Mouse (Mus musculus) kidney, adult 18-20 months (tissue): ENCODE results near the gene Rgs17.

ENCODE experiments used
- DNase-seq: peaks from one replicate; pipeline ENCODE4 v3.0.0; 2021

Rgs17 gene

GRCm38 (mm10) chr10:5823740-5824491, 98.3 kb downstream of the Rgs17 start, which contains the start of gene Mtrf1l:
Mtrf1l (minus strand) TSS chr10:5823910.
- peak; percentile 98 for DNase-seq

DNA sequence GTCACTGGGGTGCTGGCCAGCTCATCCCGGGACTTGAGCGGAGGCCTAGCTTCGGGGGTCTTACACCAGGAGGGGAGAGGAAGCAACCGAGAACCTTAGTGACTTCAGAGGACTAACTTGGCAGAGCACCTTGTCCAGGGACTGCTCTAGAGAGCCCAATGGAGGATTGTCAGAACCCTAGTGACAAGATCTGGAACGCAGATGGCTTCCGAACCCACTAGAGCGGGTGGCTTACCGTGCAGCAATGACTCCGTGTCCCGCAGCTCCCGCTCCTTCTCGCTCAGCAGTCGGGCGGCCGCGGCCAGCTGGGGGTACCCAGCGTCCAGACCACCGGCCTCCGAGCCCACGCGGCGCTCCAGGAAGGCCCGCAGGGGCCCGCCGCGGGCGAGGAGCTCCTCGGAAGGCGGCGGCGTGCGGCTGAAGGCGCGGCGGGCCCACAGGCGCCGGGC, 98.9 kb downstream of the Rgs17 start:
- DNase-seq = no peak

- DNase-seq = no peak
These were observed 103.4 kb downstream of the Rgs17 start for GRCm38 (mm10) chr10:5818772-5819171.

GRCm38 (mm10) chr10:5815968-5816367, 106.2 kb downstream of the Rgs17 start:
- DNase-seq = no peak

GRCm38 (mm10) chr10:5813724-5814123, 108.5 kb downstream of the Rgs17 start:
- no peak for DNase-seq

DNA sequence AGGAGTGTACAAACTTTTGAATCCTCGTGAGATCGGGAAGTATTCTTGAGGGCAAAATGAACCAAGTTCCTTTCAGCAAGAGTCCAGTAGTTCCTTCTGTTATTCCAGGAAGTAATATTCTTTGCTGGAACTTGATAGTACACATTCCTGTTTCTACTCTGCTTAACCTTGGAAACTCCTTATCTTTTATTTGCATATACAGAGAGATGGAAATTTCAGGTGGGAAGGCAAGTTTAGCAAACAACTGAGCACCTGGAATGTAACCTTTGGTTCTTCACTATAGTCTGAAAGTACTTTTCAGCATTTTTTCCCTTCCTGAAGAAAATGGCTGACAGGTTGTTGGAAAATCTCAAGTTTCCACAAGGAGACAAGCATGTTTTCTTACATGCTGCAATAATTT, 114.5 kb downstream of the Rgs17 start:
- no peak for DNase-seq

- DNase-seq = no peak
These were observed 115.2 kb downstream of the Rgs17 start for GRCm38 (mm10) chr10:5806996-5807395.

DNA sequence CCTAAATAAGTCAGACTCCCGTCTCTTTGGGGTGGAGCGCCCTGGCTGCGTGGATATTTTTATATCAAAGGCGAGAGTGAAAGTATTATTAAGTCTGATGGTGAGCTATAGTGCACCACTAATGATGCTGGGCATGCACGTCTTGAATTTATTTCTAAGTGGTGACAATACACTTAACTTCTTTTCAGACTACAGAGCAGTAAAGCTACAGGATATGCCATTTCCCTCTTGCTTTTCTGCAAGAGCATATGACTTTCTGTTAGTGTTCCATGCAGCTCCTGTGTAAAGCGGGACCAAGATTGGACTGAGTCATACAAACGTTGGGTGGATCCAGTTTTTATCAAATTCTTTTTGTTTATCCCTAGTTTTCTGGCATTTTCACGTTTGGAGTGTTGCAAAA, 115.8 kb downstream of the Rgs17 start:
- no peak for DNase-seq

DNA sequence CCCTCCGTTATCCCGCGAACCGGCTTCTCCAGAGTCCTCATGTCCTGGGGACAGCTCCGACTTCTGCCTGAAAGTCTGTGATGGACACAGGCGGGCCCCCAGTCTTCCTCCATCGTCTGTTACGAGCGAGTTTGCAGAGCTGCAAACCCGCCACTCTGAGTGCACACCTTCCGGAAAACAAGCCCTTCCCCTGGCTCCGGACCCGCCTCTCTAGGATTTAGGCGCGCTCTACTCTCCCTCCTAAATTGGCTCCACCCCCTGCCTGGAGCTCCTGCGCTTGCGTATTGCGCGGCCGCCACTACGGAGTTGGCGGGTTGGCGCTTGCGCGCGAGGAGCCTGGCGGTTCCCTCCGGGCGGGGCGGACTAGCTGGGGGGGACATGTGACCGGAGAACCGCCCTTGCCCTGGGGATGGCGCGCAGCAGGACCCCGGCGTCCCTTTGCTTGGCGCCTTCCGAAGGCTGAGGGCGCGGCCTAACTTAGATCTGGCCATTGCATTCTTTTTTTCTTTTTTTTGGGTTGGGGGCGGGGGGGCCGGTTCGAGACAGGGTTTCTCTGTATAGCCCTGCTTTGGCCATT, 116.4 kb downstream of the Rgs17 start:
- DNase-seq = peak; percentile 94

DNA sequence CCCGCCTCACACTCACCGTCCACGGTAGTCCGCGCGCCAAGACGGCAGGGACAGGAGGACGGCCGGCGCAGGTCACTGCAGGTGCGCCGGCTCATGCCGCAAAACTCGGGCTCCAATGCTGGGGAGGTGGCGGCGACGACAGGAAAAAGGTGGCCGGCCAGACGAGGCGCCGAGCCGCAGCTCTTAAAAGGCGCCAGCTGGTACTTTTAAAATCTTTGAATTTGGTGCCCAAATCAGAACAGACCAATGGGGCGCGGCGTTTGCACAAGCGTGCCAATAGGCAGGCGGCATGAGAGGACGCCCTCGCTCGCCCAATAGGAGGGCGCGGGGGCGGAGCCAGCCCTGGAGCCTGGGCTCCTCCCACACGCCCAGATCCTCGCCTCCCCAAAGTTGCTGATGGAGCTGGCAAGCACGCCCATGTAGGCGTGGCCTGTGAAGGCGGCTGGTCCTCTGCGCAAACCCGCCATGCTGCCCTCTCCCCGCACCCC, 116.9 kb downstream of the Rgs17 start, which contains the start of gene Fbxo5:
Fbxo5 (minus strand) TSS at position 358 of the 488 bp plus-strand sequence.
- DNase-seq = peak; percentile 99

GRCm38 (mm10) chr10:5804691-5805156, 117.5 kb downstream of the Rgs17 start:
- DNase-seq = no peak

- no peak for DNase-seq
These were observed 118.5 kb downstream of the Rgs17 start for GRCm38 (mm10) chr10:5803739-5804138.

GRCm38 (mm10) chr10:5802866-5803265, 119.3 kb downstream of the Rgs17 start:
- no peak for DNase-seq

GRCm38 (mm10) chr10:5800490-5800889, 121.7 kb downstream of the Rgs17 start:
- DNase-seq = no peak

GRCm38 (mm10) chr10:5798069-5798468, 124.1 kb downstream of the Rgs17 start:
- DNase-seq = no peak

DNA sequence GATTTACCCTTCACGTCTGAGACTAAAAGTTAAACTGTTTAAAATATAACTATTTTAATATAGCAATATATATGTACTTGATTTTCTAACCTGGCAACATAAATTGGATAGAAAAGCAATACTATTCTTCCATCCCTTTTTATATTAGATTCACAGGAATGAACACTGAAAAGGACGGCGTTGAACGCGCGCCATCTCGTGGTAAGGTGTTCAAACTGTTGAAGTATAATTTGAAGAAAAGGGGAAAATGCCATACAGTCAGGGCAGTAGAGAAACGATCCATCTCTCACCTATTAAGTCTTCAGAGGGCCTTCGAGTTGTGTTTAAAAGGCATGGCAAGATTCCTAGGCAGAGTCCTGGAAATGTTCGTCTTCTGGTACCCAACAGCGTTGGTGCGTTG, 131.5 kb downstream of the Rgs17 start:
- DNase-seq = peak; percentile 45

DNA sequence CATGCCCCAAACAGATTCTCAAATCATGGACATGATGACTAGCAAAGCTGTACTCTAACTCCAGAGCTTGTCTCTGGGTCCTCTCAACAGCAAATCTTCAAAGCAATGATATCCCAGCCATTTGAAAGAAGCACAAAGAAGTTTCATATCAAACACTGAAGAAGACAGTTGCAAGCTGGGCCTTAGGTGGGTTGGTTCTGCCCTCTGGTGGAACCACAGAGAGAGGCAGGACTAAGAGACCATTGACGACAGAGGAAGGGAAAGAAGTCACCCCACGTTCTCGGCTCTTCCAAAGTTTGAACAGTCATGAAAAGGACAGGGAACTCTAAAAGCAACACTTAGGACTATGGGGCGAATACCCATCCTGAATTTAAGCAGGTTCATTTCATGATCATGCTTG, 135.3 kb downstream of the Rgs17 start:
- DNase-seq = no peak
